Mouse (Mus musculus) kidney, postnatal 14 days (tissue): Measurements from ENCODE around the gene Abhd12.
"Not testable (repeated sequence)": the region's sequence is repeated elsewhere in the genome, so short reads cannot be mapped to it uniquely, and the experiment has no call there.

Source experiments
- DNase-seq: peaks from one replicate; pipeline ENCODE4 v3.0.0; 2022; ENCODE audit warnings: mixed read lengths

Gene Abhd12

GRCm38 (mm10) chr2:150904272-150904935 is at the start of gene Abhd12:
Gene Abhd12 (minus strand): TSS chr2:150904741.
- DNase-seq, result peak; percentile 99

- DNase-seq, result no peak
These were observed 46.7 kb upstream of the Abhd12 start for GRCm38 (mm10) chr2:150951201-150951600.

- DNase-seq, result no peak
These were observed 45.5 kb upstream of the Abhd12 start for GRCm38 (mm10) chr2:150950056-150950455.

GRCm38 (mm10) chr2:150949652-150950051 is 45.1 kb upstream of the Abhd12 start:
- no peak for DNase-seq

- no peak for DNase-seq
These were observed 44.2 kb upstream of the Abhd12 start for GRCm38 (mm10) chr2:150948786-150949185.

GRCm38 (mm10) chr2:150947880-150948611 is 43.5 kb upstream of the Abhd12 start:
- DNase-seq, result not testable (repeated sequence)

GRCm38 (mm10) chr2:150947341-150947740 is 42.8 kb upstream of the Abhd12 start:
- not testable (repeated sequence) for DNase-seq

- no peak for DNase-seq
These were observed 39.5 kb upstream of the Abhd12 start for GRCm38 (mm10) chr2:150944017-150944416.

GRCm38 (mm10) chr2:150934659-150935058 is 30.1 kb upstream of the Abhd12 start:
- no peak for DNase-seq

- DNase-seq, result no peak
These were observed 28.9 kb upstream of the Abhd12 start for GRCm38 (mm10) chr2:150933482-150933881.

GRCm38 (mm10) chr2:150930806-150931205 is 26.3 kb upstream of the Abhd12 start:
- no peak for DNase-seq

- no peak for DNase-seq
These were observed 24.6 kb upstream of the Abhd12 start for GRCm38 (mm10) chr2:150929156-150929555.

- DNase-seq, result peak; percentile 12
These were observed 22.6 kb upstream of the Abhd12 start for GRCm38 (mm10) chr2:150927038-150927720.

- DNase-seq, result no peak
These were observed 19.0 kb upstream of the Abhd12 start for GRCm38 (mm10) chr2:150923505-150923904.

- DNase-seq, result no peak
These were observed 18.5 kb upstream of the Abhd12 start for GRCm38 (mm10) chr2:150923026-150923425.

GRCm38 (mm10) chr2:150922165-150922564 is 17.6 kb upstream of the Abhd12 start:
- DNase-seq, result no peak

GRCm38 (mm10) chr2:150921697-150922096 is 17.2 kb upstream of the Abhd12 start:
- no peak for DNase-seq

GRCm38 (mm10) chr2:150920543-150920942 is 16.0 kb upstream of the Abhd12 start:
- DNase-seq, result no peak

- DNase-seq, result no peak
These were observed 14.2 kb upstream of the Abhd12 start for GRCm38 (mm10) chr2:150918720-150919119.

GRCm38 (mm10) chr2:150915786-150916185 is 11.2 kb upstream of the Abhd12 start:
- DNase-seq, result no peak

- no peak for DNase-seq
These were observed 10.4 kb upstream of the Abhd12 start for GRCm38 (mm10) chr2:150914781-150915515.

GRCm38 (mm10) chr2:150910295-150910881 is 5.8 kb upstream of the Abhd12 start:
- no peak for DNase-seq
